Mouse (Mus musculus) neural tube, embryonic 15.5 days (tissue): Measurements from ENCODE around the gene Sf3b6. TPM values are rescaled to one million over a fixed set of nuclear protein-coding genes. Genes with fewer than 3 reads are reported as not detected.

Experiments used
- ATAC-seq: fragments of 200-750 bp; cut with Nextera tagmentation; 2 replicates; pipeline ENCODE4 v1.8.0; 2017; ENCODE audit warnings: mild to moderate bottlenecking, moderate TSS enrichment, moderate library complexity; ENCODE audit not compliant: low FRiP score
- H3K27ac ChIP-seq: fragments of 300-500 bp; sonication (generic); replicated peaks from 2 replicates; pipeline ENCODE4 v1.5.1; 2015; ENCODE audit warnings: mild to moderate bottlenecking, inconsistent platforms
- H3K27me3 ChIP-seq: fragments of 300-500 bp; sonication (generic); replicated peaks from 2 replicates; pipeline ENCODE4 v1.6.1; 2015; ENCODE audit warnings: inconsistent platforms
- H3K36me3 ChIP-seq: fragments of 300-500 bp; sonication (generic); 2 replicates; pipeline ENCODE4 v1.6.1; 2015; ENCODE audit warnings: inconsistent platforms
- H3K4me1 ChIP-seq: fragments of 300-500 bp; sonication (generic); 2 replicates; pipeline ENCODE4 v1.6.1; 2015; ENCODE audit warnings: inconsistent platforms
- H3K4me2 ChIP-seq: fragments of 300-500 bp; sonication (generic); 2 replicates; pipeline ENCODE4 v1.6.1; 2015; ENCODE audit warnings: inconsistent platforms, mild to moderate bottlenecking, moderate library complexity
- H3K4me3 ChIP-seq: fragments of 300-500 bp; sonication (generic); replicated peaks from 2 replicates; pipeline ENCODE4 v1.5.1; 2015; ENCODE audit warnings: mild to moderate bottlenecking, inconsistent platforms
- H3K9ac ChIP-seq: fragments of 300-500 bp; sonication (generic); replicated peaks from 2 replicates; pipeline ENCODE4 v1.6.1; 2015; ENCODE audit warnings: mild to moderate bottlenecking, inconsistent platforms
- H3K9me3 ChIP-seq: fragments of 300-500 bp; sonication (generic); replicated peaks from 2 replicates; pipeline ENCODE4 v1.6.1; 2016; ENCODE audit warnings: inconsistent platforms
- WGBS: fragments of 180-500 bp; shearing (Covaris S2); methylation state at CpG from one replicate; pipeline ENCODE4 v1.1.7; 2015; ENCODE audit warnings: mixed read lengths; 5-methylcytosine and 5-hydroxymethylcytosine counted together
- polyA plus RNA-seq: library from polyadenylated mRNA; unstranded; fragments of >200 nt; fragmentation: Nextera tagmentation; extraction: Ambion mirVana; gene quantifications from 2 replicates; pipeline ENCODE4 v1.2.1, GENCODE M21; 2015

Sf3b6 gene
- polyA plus RNA-seq, 1 experiment from 2014 or later, result 181 TPM

DNA sequence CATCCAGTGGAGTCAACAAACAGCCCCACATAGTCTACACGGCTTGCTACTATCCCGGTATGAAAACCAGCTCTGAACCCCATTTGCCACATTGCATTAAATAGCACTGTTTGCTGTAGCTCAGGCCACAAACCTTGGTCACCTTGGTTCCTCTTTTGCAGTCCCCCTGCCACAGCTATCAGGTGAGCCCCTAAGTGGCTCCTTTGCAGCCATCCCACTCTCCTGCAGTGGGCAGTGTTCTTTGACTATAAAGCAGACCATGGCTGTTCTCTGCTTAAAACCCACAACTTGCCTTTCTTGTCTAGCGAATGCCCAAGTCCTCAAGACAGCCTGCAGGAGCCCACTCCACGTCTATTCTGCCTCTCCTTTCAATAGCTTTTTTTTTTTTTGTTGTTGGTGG is 54.9 kb downstream of the Sf3b6 start:
- 66% methylated on average over 4 of the region's 4 CpGs for WGBS
- H3K9me3 ChIP-seq, result no peaks in the 10 kb centered on the region
- H3K27ac ChIP-seq, result no peak overlapping the region
- ATAC-seq, result no peak
- peaks cover 12% of the 10 kb centered on the region for H3K4me1 ChIP-seq
- H3K27me3 ChIP-seq, result no peaks in the 10 kb centered on the region
- no peak overlapping the region for H3K4me2 ChIP-seq
- H3K36me3 ChIP-seq, result no peaks in the 10 kb centered on the region
- no peak overlapping the region for H3K9ac ChIP-seq
- H3K4me3 ChIP-seq, result no peak overlapping the region

DNA sequence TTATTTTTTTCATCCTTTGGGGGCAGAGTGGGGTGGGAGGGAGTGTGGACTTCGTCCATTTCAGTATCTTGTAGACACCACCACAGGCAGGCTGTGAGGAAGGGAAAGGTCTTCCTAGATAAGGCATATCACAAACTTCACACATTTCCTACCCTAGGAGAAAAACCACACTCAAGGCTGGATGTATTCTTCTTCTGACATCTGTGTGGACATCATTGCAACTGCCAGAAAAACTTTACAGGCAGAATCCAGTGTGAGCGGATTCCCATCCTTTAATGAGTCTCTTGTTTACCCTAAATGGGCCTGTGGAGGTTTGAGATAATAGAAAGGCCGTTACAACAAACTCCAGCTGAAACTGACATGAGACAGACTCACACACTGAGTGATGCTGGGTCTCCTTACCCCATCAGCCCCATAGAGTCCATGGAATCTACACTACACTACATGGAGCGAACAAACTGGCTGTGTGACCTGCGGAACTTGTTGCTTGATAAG is 55.7 kb downstream of the Sf3b6 start:
- H3K27me3 ChIP-seq, result no peaks in the 10 kb centered on the region
- no peak overlapping the region for H3K9ac ChIP-seq
- no peaks in the 10 kb centered on the region for H3K36me3 ChIP-seq
- peaks cover 12% of the 10 kb centered on the region for H3K4me1 ChIP-seq
- H3K4me2 ChIP-seq, result no peak overlapping the region
- no peak overlapping the region for H3K4me3 ChIP-seq
- WGBS, result 69% methylated on average over 5 of the region's 5 CpGs
- H3K9me3 ChIP-seq, result no peaks in the 10 kb centered on the region
- no peak for ATAC-seq
- H3K27ac ChIP-seq, result no peak overlapping the region

DNA sequence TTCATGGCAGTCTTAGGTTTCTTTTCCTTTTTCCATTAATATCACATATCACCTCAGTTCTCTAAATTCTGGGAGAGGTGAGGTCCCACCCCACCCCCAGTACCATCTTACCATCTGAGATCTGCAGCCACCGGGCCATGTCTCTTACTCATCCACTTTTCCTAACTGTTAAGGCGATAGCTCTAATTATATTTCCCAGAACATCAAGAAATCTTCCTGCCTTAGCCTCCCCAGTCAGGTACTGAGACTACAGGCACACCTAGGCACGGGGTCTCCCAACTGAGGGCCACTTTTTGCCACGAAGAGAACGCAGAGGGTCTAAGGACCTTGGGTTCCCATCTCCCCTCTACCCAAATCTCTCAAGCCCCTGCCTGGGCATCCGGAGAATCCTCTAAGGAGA is 56.2 kb downstream of the Sf3b6 start:
- H3K27me3 ChIP-seq, result no peaks in the 10 kb centered on the region
- no peak overlapping the region for H3K9ac ChIP-seq
- peak overlapping the region; percentile 92 for H3K4me2 ChIP-seq
- 0 out of 2 replicates have a peak, but pooled peaks cover 2% of the 10 kb centered on the region for H3K36me3 ChIP-seq
- ATAC-seq, result peak; percentile 18; the same call in 1 of the 2 replicates
- WGBS, result 74% methylated on average over 6 of the region's 6 CpGs
- H3K27ac ChIP-seq, result no peak overlapping the region
- peak overlapping the region; percentile 46 for H3K4me3 ChIP-seq
- H3K4me1 ChIP-seq, result peaks cover 12% of the 10 kb centered on the region
- H3K9me3 ChIP-seq, result no peaks in the 10 kb centered on the region

DNA sequence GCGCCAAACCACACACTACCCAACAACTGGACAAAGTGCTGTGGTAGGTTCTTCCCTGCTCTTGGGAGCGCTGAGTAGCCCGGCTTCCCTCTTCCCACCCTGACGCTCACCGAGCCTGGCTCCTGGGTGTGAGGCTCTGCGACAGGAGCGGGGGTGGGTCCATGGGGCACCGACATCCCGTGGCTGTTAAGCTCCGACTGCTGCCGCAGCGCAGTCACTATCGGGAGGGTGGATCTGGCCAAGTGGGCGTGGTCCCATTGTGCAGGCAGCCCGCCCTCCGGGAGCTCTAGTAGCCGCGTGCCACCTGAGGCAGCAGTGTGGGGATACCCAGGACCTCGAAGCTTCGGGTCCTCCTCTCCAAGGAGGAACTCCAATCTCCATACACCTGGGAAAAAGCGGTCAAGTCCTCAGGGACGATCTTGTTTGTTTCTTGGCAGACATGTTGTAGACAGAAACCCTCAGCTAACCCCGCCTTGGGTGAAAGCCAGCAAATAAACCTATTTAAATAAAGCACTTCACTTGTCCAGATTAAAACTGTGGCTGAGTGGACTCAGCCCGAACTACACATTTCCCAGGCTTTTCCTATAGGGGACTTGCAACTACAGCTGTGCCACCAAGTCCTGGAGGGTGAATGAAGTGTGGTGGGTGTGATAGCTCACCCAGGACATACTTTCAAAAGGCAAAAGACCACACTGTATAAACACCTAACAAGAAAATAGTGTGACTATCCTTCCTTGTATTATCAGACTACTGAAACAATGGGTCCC is 57.0 kb downstream of the Sf3b6 start, which contains the start of gene Mfsd2b:
Mfsd2b (minus strand) TSS at position 199 of the 767 bp plus-strand sequence.
- WGBS, result 6% methylated on average over 24 of the region's 24 CpGs
- Histone ChIP-seq H3K9me3 (no peaks in the 10 kb centered on the region), H3K9ac (peak within 1 kb of the TSS; percentile 57)

DNA sequence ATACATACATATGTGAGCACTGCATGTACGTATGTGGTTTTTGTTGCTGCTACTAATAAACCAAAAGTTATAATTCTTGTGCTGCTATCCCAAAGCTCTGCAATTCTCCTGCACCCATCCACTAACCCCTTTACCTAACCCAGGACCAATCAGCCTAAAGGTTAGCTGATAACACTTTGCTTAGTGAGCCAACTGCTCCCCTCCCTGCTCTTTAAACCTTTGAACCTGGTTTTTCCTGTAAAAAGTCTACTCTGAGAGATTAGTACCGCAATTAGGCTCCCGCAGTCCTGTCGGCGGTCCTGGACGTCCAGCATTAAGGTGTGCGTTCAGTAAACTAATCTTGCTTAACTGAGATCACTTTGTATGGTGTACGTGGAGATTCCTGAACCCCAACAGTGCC is 58.3 kb downstream of the Sf3b6 start:
- H3K4me2 ChIP-seq, result no peak overlapping the region
- no peak for ATAC-seq
- no peak overlapping the region for H3K27ac ChIP-seq
- H3K9me3 ChIP-seq, result no peaks in the 10 kb centered on the region
- peaks cover 12% of the 10 kb centered on the region for H3K36me3 ChIP-seq
- WGBS, result 89% methylated on average over 8 of the region's 8 CpGs
- H3K27me3 ChIP-seq, result no peaks in the 10 kb centered on the region
- no peak overlapping the region for H3K4me3 ChIP-seq
- H3K9ac ChIP-seq, result no peak overlapping the region
- H3K4me1 ChIP-seq, result peaks cover 12% of the 10 kb centered on the region

More for the DNA sequence above, 57.0 kb downstream of the Sf3b6 start, which contains the start of gene Mfsd2b:
- peak within 1 kb of the TSS; percentile 92 for H3K4me2 ChIP-seq
- H3K4me3 ChIP-seq, result peak within 1 kb of the TSS; percentile 46
- H3K36me3 ChIP-seq, result peaks cover 9% of the 10 kb centered on the region
- ATAC-seq, result peak; percentile 79
- H3K27ac ChIP-seq, result no peak within 1 kb of the TSS
- H3K27me3 ChIP-seq, result no peaks in the 10 kb centered on the region
- peaks cover 12% of the 10 kb centered on the region for H3K4me1 ChIP-seq

Other genes starting within 250 kb of the Sf3b6 start
- gene Itsn2, start 224.9 kb upstream of the Sf3b6 start, polyA plus RNA-seq, result 22.4 and 25.1 TPM in 2 replicates
- not detected in 2 replicates for gene Gm3625, start 224.6 kb upstream of the Sf3b6 start, polyA plus RNA-seq
- 1.1 and 1.3 TPM in 2 replicates for gene Fam228a, start 79.1 kb upstream of the Sf3b6 start, polyA plus RNA-seq
- gene Pfn4, start 48.5 kb upstream of the Sf3b6 start, polyA plus RNA-seq, result 12.0 and 13.3 TPM in 2 replicates
- gene Fam228b, start 48.3 kb upstream of the Sf3b6 start, polyA plus RNA-seq, result 6.1 and 7.7 TPM in 2 replicates
- 77.9 and 98.3 TPM in 2 replicates for gene Fkbp1b, start 24.0 kb downstream of the Sf3b6 start, polyA plus RNA-seq
- gene Wdcp, start 25.8 kb downstream of the Sf3b6 start, polyA plus RNA-seq, result 15.2 and 15.7 TPM in 2 replicates
- 1.9 and 2.2 TPM in 2 replicates for gene Mfsd2b, start 56.8 kb downstream of the Sf3b6 start, polyA plus RNA-seq
- 45.4 and 51.6 TPM in 2 replicates for gene Ubxn2a, start 90.2 kb downstream of the Sf3b6 start, polyA plus RNA-seq
- 8.3 and 8.5 TPM in 2 replicates for gene Atad2b, start 99.8 kb downstream of the Sf3b6 start, polyA plus RNA-seq